Mouse (Mus musculus) hindbrain, embryonic 10.5 days (tissue): ENCODE results near the gene Isoc2a. TPM values are rescaled to one million over a fixed set of nuclear protein-coding genes. Genes with fewer than 3 reads are reported as not detected.
"Not testable (repeated sequence)": the region's sequence is repeated elsewhere in the genome, so short reads cannot be mapped to it uniquely, and the experiment has no call there.

Experiments used
- DNase-seq: peaks from one replicate; pipeline ENCODE4 v3.0.0-alpha.2; 2017; ENCODE audit warnings: low spot score
- H3K27ac ChIP-seq: fragments of 300-500 bp; sonication (generic); 2 replicates; pipeline ENCODE4 v1.5.1; 2016; ENCODE audit warnings: mild to moderate bottlenecking, moderate library complexity
- H3K27me3 ChIP-seq: fragments of 300-500 bp; sonication (generic); 2 replicates; pipeline ENCODE4 v1.6.1; 2016; ENCODE audit warnings: mild to moderate bottlenecking; ENCODE audit not compliant: poor library complexity, insufficient read depth, severe bottlenecking
- H3K36me3 ChIP-seq: fragments of 300-500 bp; sonication (generic); 2 replicates; pipeline ENCODE4 v1.6.1; 2016; ENCODE audit warnings: mild to moderate bottlenecking, moderate library complexity
- H3K4me1 ChIP-seq: fragments of 300-500 bp; sonication (generic); replicated peaks from 2 replicates; pipeline ENCODE4 v1.6.1; 2016; ENCODE audit warnings: mild to moderate bottlenecking
- H3K4me3 ChIP-seq: fragments of 300-500 bp; sonication (generic); 2 replicates; pipeline ENCODE4 v1.5.1; 2016; ENCODE audit warnings: mild to moderate bottlenecking, moderate library complexity
- H3K9me3 ChIP-seq: fragments of 300-500 bp; sonication (generic); 2 replicates; pipeline ENCODE4 v1.6.1; 2016; ENCODE audit warnings: mild to moderate bottlenecking, moderate library complexity
- WGBS: fragments of 180-500 bp; shearing (Covaris S2); methylation state at CpG from one replicate; pipeline ENCODE4 v1.1.7; 2016; 5-methylcytosine and 5-hydroxymethylcytosine counted together
- polyA plus RNA-seq: library from polyadenylated mRNA; unstranded; fragments of >200 nt; fragmentation: Nextera tagmentation; extraction: Ambion mirVana; gene quantifications from 2 replicates; pipeline ENCODE4 v1.2.1, GENCODE M21; 2016

Isoc2a gene
- polyA plus RNA-seq, 1 experiment from 2014 or later, result 0.73 TPM

- Histone ChIP-seq H3K27me3 (no peaks in the 10 kb centered on the region), H3K36me3 (no peaks in the 10 kb centered on the region), H3K4me1 (peaks cover 17% of the 10 kb centered on the region), H3K27ac (peak overlapping the region; percentile 86), H3K9me3 (peaks cover 6% of the 10 kb centered on the region; the same call in 1 of the 2 replicates), H3K4me3 (peak overlapping the region; percentile 72)
- WGBS, result 44% methylated on average over 10 of the region's 10 CpGs
- no peak for DNase-seq
Measured at GRCm38 (mm10) chr7:4866631-4867180, 10.2 kb upstream of the Isoc2a start.

- no peak for DNase-seq
- peaks cover 3% of the 10 kb centered on the region; the same call in 1 of the 2 replicates for H3K9me3 ChIP-seq
- no peaks in the 10 kb centered on the region for H3K36me3 ChIP-seq
- no peak within 1 kb of the TSS for H3K4me3 ChIP-seq
- no peak within 1 kb of the TSS for H3K27ac ChIP-seq
- H3K4me1 ChIP-seq, result peaks cover 17% of the 10 kb centered on the region
- WGBS, result 61% methylated on average over 6 of the region's 6 CpGs
- H3K27me3 ChIP-seq, result no peaks in the 10 kb centered on the region
Measured at GRCm38 (mm10) chr7:4870133-4870532, 6.8 kb upstream of the Isoc2a start, which contains the start of gene Isoc2b. Gene Isoc2b, minus strand, starts transcription at chr7:4870258.

- H3K27me3 ChIP-seq, result no peaks in the 10 kb centered on the region
- peaks cover 4% of the 10 kb centered on the region; the same call in 1 of the 2 replicates for H3K9me3 ChIP-seq
- 11% methylated on average over 11 of the region's 11 CpGs for WGBS
- H3K36me3 ChIP-seq, result 0 out of 2 replicates have a peak, but pooled peaks cover 4% of the 10 kb centered on the region
- DNase-seq, result no peak
- peaks cover 19% of the 10 kb centered on the region for H3K4me1 ChIP-seq
- peak overlapping the region; percentile 63 for H3K4me3 ChIP-seq
- H3K27ac ChIP-seq, result peak overlapping the region; percentile 80
Measured at GRCm38 (mm10) chr7:4877226-4877625, 273 bp downstream of the Isoc2a start.

GRCm38 (mm10) chr7:4878186-4878585 is 1.2 kb downstream of the Isoc2a start:
- Histone ChIP-seq H3K27me3 (no peaks in the 10 kb centered on the region), H3K4me1 (peaks cover 19% of the 10 kb centered on the region), H3K36me3 (0 out of 2 replicates have a peak, but pooled peaks cover 8% of the 10 kb centered on the region), H3K27ac (no peak overlapping the region), H3K4me3 (no peak overlapping the region), H3K9me3 (peaks cover 7% of the 10 kb centered on the region; the same call in 1 of the 2 replicates)
- DNase-seq, result no peak

GRCm38 (mm10) chr7:4879036-4879435 is 2.1 kb downstream of the Isoc2a start:
- H3K36me3 ChIP-seq, DNase-seq, H3K4me3 ChIP-seq, H3K27me3 ChIP-seq, H3K9me3 ChIP-seq, H3K27ac ChIP-seq: not testable (repeated sequence)
- H3K4me1 ChIP-seq, result peaks cover 19% of the 10 kb centered on the region
- WGBS, result 90% methylated on average over 1 of the region's 1 CpGs

- 0 out of 2 replicates have a peak, but pooled peaks cover 8% of the 10 kb centered on the region for H3K36me3 ChIP-seq
- no peak overlapping the region for H3K4me3 ChIP-seq
- no peaks in the 10 kb centered on the region for H3K27me3 ChIP-seq
- no peak for DNase-seq
- 82% methylated on average over 4 of the region's 4 CpGs for WGBS
- H3K9me3 ChIP-seq, result peaks cover 9% of the 10 kb centered on the region; the same call in 1 of the 2 replicates
- no peak overlapping the region for H3K27ac ChIP-seq
- no peaks in the 10 kb centered on the region for H3K4me1 ChIP-seq
Measured at GRCm38 (mm10) chr7:4886680-4887079, 9.7 kb downstream of the Isoc2a start.

- Histone ChIP-seq H3K9me3 (no peaks in the 10 kb centered on the region), H3K4me1 (peaks cover 14% of the 10 kb centered on the region), H3K27me3 (peaks cover 19% of the 10 kb centered on the region), H3K4me3 (no peak overlapping the region), H3K27ac (no peak overlapping the region), H3K36me3 (no peaks in the 10 kb centered on the region)
- DNase-seq, result no peak
- 62% methylated on average over 11 of the region's 11 CpGs for WGBS
Measured at GRCm38 (mm10) chr7:4895186-4895585, 18.2 kb downstream of the Isoc2a start.

GRCm38 (mm10) chr7:4898851-4899648 is 22.1 kb downstream of the Isoc2a start:
- H3K4me3 ChIP-seq, result peak overlapping the region; percentile 41
- peaks cover 5% of the 10 kb centered on the region; the same call in 1 of the 2 replicates for H3K9me3 ChIP-seq
- H3K4me1 ChIP-seq, result peaks cover 19% of the 10 kb centered on the region
- 19% methylated on average over 18 of the region's 18 CpGs for whole genome bisulfite sequencing
- 0 out of 2 replicates have a peak overlapping the region, but pooled peaks have one; percentile 35 for H3K27ac ChIP-seq
- no peak for DNase-seq
- H3K36me3 ChIP-seq, result no peaks in the 10 kb centered on the region
- H3K27me3 ChIP-seq, result peaks cover 25% of the 10 kb centered on the region

GRCm38 (mm10) chr7:4899649-4900522 is 22.9 kb downstream of the Isoc2a start:
- DNase-seq, result no peak
- Histone ChIP-seq H3K36me3 (no peaks in the 10 kb centered on the region), H3K9me3 (peaks cover 11% of the 10 kb centered on the region; the same call in 1 of the 2 replicates), H3K4me1 (peaks cover 19% of the 10 kb centered on the region), H3K27me3 (peaks cover 25% of the 10 kb centered on the region), H3K4me3 (peak overlapping the region; percentile 41), H3K27ac (0 out of 2 replicates have a peak overlapping the region, but pooled peaks have one; percentile 35)
- 9% methylated on average over 19 of the region's 19 CpGs for WGBS

GRCm38 (mm10) chr7:4900523-4900851 is 23.5 kb downstream of the Isoc2a start:
- Histone ChIP-seq H3K27ac (no peak overlapping the region), H3K9me3 (peaks cover 11% of the 10 kb centered on the region; the same call in 1 of the 2 replicates), H3K4me1 (peaks cover 19% of the 10 kb centered on the region), H3K36me3 (no peaks in the 10 kb centered on the region), H3K4me3 (peak overlapping the region; percentile 41; the same call in 1 of the 2 replicates), H3K27me3 (peaks cover 25% of the 10 kb centered on the region)
- no peak for DNase-seq
- WGBS, result 20% methylated on average over 11 of the region's 11 CpGs

GRCm38 (mm10) chr7:4901171-4901570 is 24.2 kb downstream of the Isoc2a start:
- Histone ChIP-seq H3K27ac (no peak overlapping the region), H3K9me3 (peaks cover 11% of the 10 kb centered on the region; the same call in 1 of the 2 replicates), H3K36me3 (no peaks in the 10 kb centered on the region), H3K27me3 (peaks cover 25% of the 10 kb centered on the region), H3K4me1 (peaks cover 19% of the 10 kb centered on the region), H3K4me3 (no peak overlapping the region)
- 53% methylated on average over 8 of the region's 8 CpGs for WGBS
- peak; percentile 50 for DNase-seq

GRCm38 (mm10) chr7:4902404-4902803 is 25.5 kb downstream of the Isoc2a start:
- Histone ChIP-seq H3K4me3 (no peak overlapping the region), H3K36me3 (no peaks in the 10 kb centered on the region), H3K27me3 (peaks cover 25% of the 10 kb centered on the region), H3K27ac (no peak overlapping the region), H3K9me3 (peaks cover 11% of the 10 kb centered on the region; the same call in 1 of the 2 replicates), H3K4me1 (peaks cover 21% of the 10 kb centered on the region)
- WGBS, result 83% methylated on average over 9 of the region's 9 CpGs
- no peak for DNase-seq
